Mouse (Mus musculus) hematopoietic stem cell, adult 5-6 weeks (primary cell): Measurements from ENCODE around the gene Pnpla7. TPM values are rescaled to one million over a fixed set of nuclear protein-coding genes. Genes with fewer than 3 reads are reported as not detected.

Experiments
- ATAC-seq, 2 experiments: fragments of 125-278 bp in 1 of 2; replicated peaks in 1 of 2; 2 replicates each; pipeline ENCODE4 v1.8.0; 2016 to 2017; ENCODE audit warnings: inconsistent platforms in 2 of 2, mild to moderate bottlenecking in 2 of 2, moderate number of reproducible peaks in 2 of 2, low read depth in 1 of 2, moderate TSS enrichment in 1 of 2; ENCODE audit not compliant: low FRiP score in 2 of 2, poor library complexity in 2 of 2, severe bottlenecking in 2 of 2, insufficient read depth in 1 of 2, low TSS enrichment in 1 of 2
- total RNA-seq: library from RNA; stranded (forward); fragments of 172-1452, 232-1000 nt; gene quantifications from 2 replicates; pipeline ENCODE4 v1.2.3, GENCODE M21; 2017

Gene Pnpla7
- total RNA-seq, 1 experiment from 2014 or later: 41.2 TPM

- ATAC-seq: peak; percentile 60 to 76
These were observed 119.4 kb downstream of the Pnpla7 start, which contains the start of gene Noxa1 for GRCm38 (mm10) chr2:25095109-25095850. Gene Noxa1, minus strand, starts transcription at chr2:25095149.

GRCm38 (mm10) chr2:25098005-25098615 lies 122.3 kb downstream of the Pnpla7 start:
- no peak for ATAC-seq

GRCm38 (mm10) chr2:25098956-25099355 lies 123.1 kb downstream of the Pnpla7 start:
- peak in 1 of 2 experiments; percentile 46; a peak in 2 of 4 replicates for ATAC-seq

GRCm38 (mm10) chr2:25099703-25100102 lies 123.9 kb downstream of the Pnpla7 start:
- ATAC-seq: no peak

Other genes with a start within 250 kb of the Pnpla7 start
- 0.13 TPM in 1 of 2 replicates, not detected in the other for gene Cacna1b, start 212.9 kb upstream of the Pnpla7 start, total RNA-seq
- gene Ehmt1, start 56.4 kb upstream of the Pnpla7 start, total RNA-seq: 136 and 149 TPM in 2 replicates
- gene Arrdc1, start 40.8 kb upstream of the Pnpla7 start, total RNA-seq: 89.9 and 103 TPM in 2 replicates
- gene Zmynd19, start 26.2 kb upstream of the Pnpla7 start, total RNA-seq: 39.8 and 53.3 TPM in 2 replicates
- 22.3 and 28.9 TPM in 2 replicates for gene Dph7, start 13.6 kb upstream of the Pnpla7 start, total RNA-seq
- 67.4 and 81.5 TPM in 2 replicates for gene Mrpl41, start 935 bp upstream of the Pnpla7 start, total RNA-seq
- gene Nsmf, start 78.3 kb downstream of the Pnpla7 start, total RNA-seq: 16.0 and 28.9 TPM in 2 replicates
- not detected in 2 replicates for gene Entpd8, start 104.3 kb downstream of the Pnpla7 start, total RNA-seq
- gene Noxa1, start 119.1 kb downstream of the Pnpla7 start, total RNA-seq: 1.0 TPM in 1 of 2 replicates, not detected in the other
- 2.6 and 4.4 TPM in 2 replicates for gene Nrarp, start 204.7 kb downstream of the Pnpla7 start, total RNA-seq
- 30.0 and 33.3 TPM in 2 replicates for gene Tor4a, start 220.9 kb downstream of the Pnpla7 start, total RNA-seq
- gene Nelfb, start 235.5 kb downstream of the Pnpla7 start, total RNA-seq: 40.1 and 53.5 TPM in 2 replicates
- gene Stpg3, start 238.6 kb downstream of the Pnpla7 start, total RNA-seq: not detected in 2 replicates
- not detected in 2 replicates for gene Fam166a, start 242.7 kb downstream of the Pnpla7 start, total RNA-seq
- gene Tubb4b, start 248.7 kb downstream of the Pnpla7 start, total RNA-seq: 426 and 473 TPM in 2 replicates